Mouse (Mus musculus) gastrocnemius, postnatal 36 days (tissue): ENCODE measurements around the gene Tarsl2. TPM values are rescaled to one million over a fixed set of nuclear protein-coding genes. Genes with fewer than 3 reads are reported as not detected.
A peak's percentile ranks its signal among the peaks of the same experiment; 100 is the strongest.

Experiments used
- DNase-seq, 2 experiments: peaks; one replicate each; pipeline ENCODE4 v3.0.0; 2022
- intact Hi-C: fragments of 180-260 bp; cut with DNase I; formaldehyde crosslinking; loops from one replicate; pipeline ENCODE4 v1.15.1; 2025
- total RNA-seq, 2 experiments: library from RNA; stranded (reverse); gene quantifications; 2 replicates each; pipeline ENCODE4 v1.2.3; 2021

Tarsl2 gene
- total RNA-seq, 2 experiments from 2014 or later, result 60.1 to 61.5 TPM

DNA sequence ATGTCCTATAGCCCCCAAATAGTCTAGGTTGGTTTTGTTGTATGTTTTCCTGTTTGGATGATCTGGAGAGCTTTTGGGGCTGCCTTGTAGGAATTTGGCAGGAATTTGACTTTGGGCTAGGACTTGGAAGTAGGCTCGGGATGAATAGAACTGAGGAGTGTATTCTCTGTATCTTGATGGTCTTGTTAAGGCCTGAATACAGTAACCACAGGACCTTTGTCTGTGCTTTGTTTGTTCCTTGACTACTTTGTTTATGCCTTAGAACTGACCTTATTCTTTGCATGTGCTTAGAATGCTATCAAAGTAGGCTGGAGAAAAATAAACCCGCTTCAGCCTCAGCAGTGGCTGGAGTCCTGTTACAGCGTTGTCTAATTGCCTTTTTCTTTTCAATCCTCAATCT lies 65.6 kb downstream of the Tarsl2 start:
- intact Hi-C loops, result loop anchor here (10.0 kb wide), 1 partner anchor 54 kb away; no protein-coding TSS in a partner anchor
- DNase-seq, result no peak

DNA sequence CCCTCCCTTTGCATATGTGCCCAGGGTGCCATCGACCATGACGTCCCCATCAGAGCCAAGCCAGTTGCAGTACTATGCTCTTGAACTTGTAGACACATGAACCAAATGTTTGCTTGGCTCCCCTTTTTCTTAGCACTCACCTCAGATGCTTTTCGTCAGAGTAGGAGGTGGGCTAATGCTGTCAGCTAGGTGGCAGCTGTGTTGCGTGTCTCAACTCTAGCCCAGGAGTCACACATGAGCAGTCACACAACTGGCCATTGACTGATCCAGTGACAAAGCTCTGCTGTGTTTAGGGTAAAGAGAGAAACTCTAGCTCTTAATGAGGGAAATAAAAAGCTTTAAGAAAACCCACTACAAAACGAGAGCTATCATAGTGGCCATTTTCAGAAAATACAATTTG lies 69.1 kb downstream of the Tarsl2 start:
- DNase-seq, result peak in 1 of 2 experiments; percentile 2
- intact Hi-C loops, result loop anchor here (10.0 kb wide), 1 partner anchor 51 kb away; no protein-coding TSS in a partner anchor

DNA sequence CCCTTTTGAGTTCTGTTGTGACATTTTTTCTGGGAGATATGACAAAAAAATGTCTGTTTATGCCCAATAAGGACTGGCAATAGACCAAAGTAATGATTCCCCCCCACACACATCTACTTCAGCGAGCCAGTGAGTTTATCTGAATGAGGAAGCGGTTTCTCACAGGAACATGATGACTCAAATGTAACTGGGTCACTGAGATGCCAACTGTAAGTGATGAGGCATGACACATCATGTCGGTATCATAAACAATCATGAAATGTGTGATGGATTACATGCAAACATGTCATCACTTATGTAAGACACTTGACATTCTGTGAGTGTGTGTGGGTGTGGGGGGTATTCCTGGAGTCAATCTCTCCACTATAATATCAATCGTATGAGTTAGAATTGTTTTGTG lies 69.6 kb downstream of the Tarsl2 start:
- intact Hi-C loops, result loop anchor here (10.0 kb wide), 1 partner anchor 50 kb away; no protein-coding TSS in a partner anchor
- DNase-seq, result no peak

DNA sequence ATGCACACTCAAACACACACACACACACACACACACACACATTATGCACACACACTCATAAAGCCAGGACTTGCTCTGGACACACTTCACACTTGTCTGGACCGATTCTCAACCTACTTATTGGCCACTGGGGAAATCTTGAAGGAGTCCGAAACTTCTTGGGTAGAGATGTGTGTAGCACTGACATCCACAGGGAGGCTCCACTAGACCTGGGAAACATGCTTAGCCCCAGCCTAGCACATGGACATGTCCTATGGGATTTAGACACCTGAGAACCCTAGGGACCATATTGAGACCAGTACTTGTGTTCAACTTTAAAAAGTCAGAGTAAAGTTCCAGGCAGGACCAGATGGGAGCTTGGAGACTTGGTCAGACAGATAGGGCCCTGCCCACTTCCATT lies 89.3 kb downstream of the Tarsl2 start:
- DNase-seq, result no peak
- intact Hi-C loops, result no loop called here

DNA sequence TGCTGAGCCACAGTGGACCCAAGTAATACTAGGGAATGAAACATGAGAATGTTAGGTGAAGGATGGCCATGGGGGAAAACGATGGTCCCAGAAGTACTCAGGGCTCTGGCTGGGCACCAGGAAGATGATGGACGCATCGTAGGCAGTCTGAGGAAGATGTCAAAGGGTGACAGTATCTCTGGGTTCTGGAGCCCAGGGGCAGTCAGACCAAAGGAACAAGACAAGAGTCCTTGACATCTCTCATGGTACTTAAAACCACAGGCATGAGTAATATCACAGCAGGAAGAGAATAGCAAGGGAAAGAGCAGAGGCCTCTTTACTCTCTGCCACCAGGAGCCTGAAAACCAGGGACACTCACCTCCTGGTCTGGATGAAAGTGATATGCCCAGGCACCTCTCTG lies 90.6 kb downstream of the Tarsl2 start:
- intact Hi-C loops, result no loop called here
- no peak for DNase-seq

DNA sequence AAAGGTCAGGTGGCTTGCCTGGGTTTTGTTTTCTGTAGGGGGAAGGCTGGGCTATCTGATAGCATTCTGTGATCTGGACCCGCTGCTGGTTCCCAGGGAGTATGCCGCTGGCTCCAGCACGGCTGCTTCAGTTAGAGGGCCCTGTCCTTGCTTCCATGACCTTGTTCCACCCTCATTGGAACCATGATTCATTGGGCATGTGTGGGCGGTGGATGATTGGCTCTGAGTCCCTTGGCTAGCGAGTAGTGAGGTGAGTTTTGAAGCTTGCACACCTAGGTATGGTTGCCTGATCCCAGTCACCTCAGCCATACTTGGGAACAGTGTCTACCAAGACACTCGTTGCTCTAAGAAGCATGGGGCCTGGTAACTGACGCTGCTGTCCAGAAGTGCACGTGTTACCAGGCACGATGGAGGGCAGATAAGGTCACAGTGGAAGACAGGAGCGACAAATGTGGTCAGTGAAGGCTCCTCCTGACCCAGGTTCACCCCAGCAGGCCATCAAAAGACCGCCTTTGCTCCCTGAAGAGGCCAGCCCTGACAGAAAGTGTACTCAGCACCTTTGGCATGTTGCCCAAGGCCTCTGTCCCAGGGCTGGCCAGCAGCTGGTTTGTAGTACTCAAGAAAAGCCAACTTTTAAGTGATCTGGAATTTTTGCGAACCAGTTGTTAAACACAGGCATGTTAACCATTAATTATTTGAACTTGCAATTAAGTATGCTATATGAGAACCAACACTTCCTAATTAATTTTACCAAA lies 92.8 kb downstream of the Tarsl2 start:
- intact Hi-C loops, result no loop called here
- peak; percentile 25 to 49 for DNase-seq

Other genes with a start within 250 kb of the Tarsl2 start
- 10 to 100 TPM; 20.8 to 21.0 TPM for gene Tjp1, start 117.1 kb upstream of the Tarsl2 start, total RNA-seq
- gene Tm2d3, start 46.3 kb downstream of the Tarsl2 start, total RNA-seq, result 10 to 100 TPM in 1 of 2 experiments, 1 to 10 TPM in 1; 8.9 to 11.7 TPM
- gene Pcsk6, start 216.8 kb downstream of the Tarsl2 start, total RNA-seq, result 10 to 100 TPM; 19.0 to 19.6 TPM